Mouse (Mus musculus) spleen, postnatal 36 days (tissue): ENCODE results near the gene Smo.
"Not testable (repeated sequence)": the region's sequence is repeated elsewhere in the genome, so short reads cannot be mapped to it uniquely, and the experiment has no call there.

ENCODE experiments used
- DNase-seq, 2 experiments: peaks; one replicate each; pipeline ENCODE4 v3.0.0; 2022; ENCODE audit warnings: low spot score in 2 of 2, mixed read lengths in 1 of 2

Gene Smo

DNA sequence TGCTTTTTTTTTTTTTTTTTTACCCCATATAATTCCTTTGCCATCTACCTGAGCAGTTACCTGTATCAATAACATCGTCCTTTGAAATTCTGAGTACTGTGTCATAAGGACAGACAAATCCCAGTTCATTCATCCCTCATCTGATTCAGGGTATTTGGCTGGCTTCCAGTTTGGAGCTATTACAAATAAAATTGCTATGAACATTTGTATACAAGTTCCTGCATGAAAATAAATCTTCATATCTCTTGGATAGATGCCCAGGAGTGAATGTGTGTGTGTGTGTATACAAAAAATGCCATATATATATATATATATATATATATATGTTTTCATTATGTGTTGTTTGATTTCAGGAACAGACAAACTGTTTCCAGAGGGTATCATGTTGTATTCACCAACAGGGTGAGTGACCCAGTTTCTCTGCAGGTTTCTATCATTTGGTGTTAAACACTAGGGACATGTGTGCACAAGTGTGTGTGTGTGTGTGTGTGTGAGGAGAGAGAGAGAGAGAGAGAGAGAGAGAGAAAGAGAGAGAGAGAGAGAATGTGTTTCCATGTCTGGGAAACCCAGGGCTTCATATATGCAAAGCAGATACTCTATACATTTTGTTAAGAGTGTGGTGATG lies 8.6 kb upstream of the Smo start:
- no peak for DNase-seq

DNA sequence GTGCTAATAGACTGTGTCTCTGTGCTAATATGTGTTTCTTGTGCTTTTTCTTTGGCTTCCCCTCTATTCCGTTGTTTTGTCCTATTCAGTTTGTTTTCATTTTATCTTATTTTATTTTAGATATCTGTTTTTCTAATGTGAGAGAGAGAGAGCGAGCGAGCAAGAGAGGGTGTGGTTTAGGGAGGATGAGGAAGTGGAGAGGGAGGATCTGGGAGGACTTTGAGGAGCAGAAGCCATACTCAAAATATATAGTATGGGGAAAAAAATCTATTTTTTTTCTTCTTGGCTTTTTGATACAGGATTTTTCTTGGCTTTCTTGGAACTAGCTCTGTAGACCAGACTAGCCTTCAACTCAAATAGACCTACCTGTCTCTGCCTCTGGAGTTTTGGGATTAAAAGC lies 7.3 kb upstream of the Smo start:
- DNase-seq: no peak

DNA sequence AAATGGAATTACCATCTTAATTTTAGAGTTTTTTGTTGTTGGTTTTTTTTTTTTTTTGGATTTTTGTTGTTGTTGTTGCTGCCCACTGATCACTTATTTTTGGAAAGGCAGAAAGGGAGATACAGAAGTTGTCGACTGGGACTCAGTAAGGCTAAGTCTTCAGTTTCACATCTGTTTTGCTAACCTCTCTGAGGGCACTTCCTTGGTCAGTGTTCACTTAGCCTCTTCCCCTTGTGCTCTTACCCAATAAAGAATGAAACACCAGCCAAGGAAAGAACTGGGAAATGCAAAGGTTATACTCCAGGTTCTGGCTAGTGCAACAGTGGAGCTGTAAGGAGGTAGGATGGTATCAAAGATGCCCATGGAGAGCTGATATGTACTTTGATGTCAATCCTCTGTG lies 5.8 kb upstream of the Smo start:
- DNase-seq: no peak

DNA sequence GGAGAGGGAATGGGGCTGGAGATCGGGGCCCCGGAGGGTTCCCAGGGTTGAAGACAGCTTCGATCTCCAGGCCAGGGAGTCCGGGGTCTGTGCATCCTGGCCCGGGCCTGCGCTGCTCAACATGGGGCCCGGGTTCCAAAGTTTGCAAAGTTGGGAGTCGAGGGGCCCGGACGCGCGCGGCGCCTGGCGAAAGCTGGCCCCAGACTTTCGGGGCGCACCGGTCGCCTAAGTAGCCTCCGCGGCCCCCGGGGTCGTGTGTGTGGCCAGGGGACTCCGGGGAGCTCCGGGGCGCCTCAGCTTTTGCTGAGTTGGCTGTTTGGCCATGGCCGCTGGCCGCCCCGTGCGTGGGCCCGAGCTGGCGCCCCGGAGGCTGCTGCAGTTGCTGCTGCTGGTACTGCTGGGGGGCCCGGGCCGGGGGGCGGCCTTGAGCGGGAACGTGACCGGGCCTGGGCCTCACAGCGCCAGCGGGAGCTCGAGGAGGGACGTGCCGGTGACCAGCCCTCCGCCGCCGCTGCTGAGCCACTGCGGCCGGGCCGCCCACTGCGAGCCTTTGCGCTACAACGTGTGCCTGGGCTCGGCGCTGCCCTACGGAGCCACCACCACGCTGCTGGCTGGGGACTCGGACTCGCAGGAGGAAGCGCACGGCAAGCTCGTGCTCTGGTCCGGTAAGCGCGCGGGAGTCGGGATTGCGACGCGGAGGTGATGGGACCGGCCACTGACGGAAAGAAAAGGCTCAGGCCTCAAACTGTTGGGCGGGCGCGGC lies 567 bp downstream of the Smo start:
- no peak for DNase-seq

DNA sequence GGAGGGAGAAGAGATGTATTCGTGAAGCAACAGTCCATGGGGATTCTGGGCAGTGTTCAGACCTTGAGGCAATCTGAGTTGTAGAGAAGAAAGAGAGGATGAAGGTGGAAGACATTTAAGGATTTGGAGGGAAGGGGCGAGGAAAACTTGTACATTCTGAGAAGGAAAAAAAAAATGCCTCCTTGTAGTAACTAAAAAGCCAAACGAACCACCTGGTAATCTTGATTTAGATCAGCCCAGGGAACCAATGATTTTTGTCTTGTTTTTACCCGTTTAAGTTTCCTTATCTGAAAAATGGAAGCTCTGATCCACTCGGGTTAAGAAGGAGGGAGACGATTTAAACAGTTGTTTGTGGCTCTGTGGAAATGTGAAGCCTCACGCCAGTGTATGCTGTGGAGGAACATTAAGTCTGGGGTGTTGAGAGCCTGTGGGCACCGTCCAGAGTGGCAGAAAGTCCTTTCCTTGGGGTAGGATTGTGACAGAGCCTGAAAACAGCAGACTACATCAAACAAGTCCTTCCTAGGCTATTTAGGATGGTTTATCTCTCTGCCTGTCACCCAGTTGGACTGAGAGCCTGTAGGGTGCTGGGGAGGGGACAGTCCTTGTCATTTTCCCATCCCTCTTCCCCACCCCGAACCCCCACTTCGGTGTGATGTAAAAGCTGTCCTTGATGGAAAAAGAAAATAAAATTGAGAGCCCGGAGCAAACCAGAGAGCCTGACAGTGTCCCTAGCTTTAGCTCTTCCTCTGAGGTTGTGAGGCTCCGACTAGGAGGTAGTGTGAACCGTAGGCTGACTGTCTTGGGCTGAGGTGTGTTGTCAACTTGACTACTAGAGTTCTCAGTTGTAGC lies 1.5 kb downstream of the Smo start:
- no peak for DNase-seq

DNA sequence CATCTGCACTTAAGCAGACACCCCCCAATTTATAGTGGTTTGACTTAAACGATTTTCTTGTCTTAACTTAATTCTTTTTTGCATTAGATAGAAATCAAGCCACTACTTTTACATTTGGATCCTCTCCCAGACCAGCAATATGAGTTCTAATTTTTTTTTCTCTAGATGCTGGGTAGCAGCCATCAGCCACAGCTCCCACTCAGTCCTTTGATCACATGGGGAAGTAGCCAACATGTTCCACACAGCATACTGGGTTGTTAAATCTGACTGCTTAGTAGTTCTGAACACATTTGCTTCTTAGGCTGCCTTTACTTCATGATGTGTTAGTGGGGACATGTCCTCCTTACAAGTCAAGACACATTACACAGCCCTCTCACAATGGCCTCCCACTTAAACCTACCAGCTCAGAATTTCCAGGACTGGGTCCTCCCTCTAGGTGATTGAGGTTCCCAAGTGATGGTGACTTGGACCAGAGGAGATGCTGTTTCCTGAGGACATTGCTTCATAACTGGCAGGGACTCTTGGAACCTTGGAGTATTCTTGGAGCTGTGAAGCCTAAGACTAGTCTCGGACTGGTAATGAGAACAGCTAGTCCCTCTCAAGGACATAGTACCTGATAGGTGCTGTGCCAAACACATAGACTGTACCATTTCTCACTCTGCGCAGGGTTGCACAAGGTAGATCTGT lies 16.3 kb downstream of the Smo start:
- DNase-seq: no peak

DNA sequence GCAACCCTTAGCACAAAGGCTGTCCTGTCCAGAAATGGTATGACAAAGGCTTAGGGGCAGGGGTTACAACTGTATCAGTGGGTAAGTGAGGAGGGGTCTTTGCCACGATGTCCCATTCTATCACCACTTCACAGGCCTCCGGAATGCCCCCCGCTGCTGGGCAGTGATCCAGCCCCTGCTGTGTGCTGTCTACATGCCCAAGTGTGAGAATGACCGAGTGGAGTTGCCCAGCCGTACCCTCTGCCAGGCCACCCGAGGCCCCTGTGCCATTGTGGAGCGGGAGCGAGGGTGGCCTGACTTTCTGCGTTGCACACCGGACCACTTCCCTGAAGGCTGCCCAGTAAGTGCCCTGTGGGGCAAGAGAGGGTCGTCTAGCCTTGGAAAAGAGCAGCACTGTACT lies 18.0 kb downstream of the Smo start:
- DNase-seq: no peak

DNA sequence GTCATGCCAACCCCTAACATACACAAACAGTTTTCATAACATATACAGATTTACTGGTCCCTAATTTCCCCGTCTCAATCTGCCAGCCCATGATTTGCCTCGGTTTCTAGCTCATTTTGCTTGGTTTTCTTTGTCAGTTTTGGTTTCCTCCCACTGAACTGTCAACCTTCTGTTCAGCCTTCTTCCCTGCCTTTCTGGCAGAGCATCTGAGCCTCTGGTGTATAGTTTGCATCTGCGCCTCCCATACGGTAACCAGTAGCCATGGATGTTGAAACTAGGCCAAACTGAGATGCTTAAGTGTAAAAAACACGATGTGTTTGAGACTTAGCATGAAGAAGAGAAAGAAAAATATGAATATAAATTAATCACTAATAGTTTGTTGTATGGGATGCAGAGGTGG lies 20.7 kb downstream of the Smo start:
- no peak for DNase-seq

DNA sequence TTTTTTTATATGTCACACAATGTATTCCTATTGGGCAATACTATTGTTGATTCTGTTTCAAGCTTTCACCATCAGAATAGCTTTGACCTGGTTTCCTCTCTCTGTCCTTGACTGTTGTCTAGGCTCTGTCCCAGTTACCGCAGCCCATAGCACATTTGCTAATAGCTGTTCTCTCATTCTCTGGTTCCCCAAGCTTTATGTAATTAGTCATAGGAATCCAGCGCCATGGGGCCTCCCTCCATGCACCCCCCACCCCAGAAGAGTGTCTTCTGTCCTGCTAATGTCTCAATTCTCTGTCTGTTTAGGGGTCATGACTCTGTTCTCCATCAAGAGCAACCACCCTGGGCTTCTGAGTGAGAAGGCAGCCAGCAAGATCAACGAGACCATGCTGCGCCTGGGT lies 21.2 kb downstream of the Smo start:
- DNase-seq: no peak

DNA sequence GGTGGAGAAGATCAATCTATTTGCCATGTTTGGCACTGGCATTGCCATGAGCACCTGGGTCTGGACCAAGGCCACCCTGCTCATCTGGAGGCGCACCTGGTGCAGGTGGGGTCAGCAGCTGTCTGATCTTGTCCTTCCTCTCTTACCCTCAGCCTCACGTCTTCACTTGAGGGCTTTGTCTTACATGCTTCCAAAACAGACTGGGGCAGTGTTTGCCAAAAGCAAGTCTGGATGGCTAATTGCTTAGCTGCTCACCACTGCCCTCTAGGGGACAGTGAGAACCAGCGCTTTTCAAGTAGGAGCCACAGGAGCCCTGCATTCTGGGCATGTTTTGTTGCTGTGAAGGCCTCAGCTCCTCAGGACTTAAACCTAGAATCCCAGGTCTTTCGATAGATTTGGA lies 23.1 kb downstream of the Smo start:
- peak; percentile 32 to 54 for DNase-seq

DNA sequence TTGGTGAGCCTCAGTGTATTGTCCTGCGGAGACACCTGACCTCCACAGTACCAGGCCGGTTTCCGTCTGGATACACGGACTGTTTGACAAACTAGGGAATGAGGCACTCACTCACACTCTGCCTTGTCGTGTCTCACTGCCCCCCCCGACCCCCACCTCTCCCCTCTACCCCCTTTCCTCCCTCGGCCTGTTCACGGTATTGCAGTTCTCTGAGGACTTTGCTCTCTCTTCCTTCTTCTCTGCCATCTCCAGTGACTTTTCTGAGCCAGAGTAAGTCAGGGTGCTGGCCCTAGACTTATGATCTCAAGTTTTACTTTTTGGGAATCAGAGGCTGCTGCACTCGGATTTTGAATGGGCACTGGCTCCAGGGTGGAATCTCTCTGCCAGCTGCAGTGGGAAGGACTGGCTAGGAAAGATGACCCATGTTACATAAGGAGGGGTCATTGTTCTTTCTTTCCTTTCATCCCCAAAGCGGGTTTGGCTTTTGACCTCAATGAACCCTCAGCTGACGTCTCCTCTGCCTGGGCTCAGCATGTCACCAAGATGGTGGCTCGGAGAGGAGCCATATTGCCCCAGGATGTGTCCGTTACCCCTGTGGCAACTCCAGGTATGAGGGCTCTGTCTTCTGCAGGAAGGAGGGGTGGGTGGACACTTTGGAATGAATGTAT lies 23.8 kb downstream of the Smo start:
- no peak for DNase-seq

DNA sequence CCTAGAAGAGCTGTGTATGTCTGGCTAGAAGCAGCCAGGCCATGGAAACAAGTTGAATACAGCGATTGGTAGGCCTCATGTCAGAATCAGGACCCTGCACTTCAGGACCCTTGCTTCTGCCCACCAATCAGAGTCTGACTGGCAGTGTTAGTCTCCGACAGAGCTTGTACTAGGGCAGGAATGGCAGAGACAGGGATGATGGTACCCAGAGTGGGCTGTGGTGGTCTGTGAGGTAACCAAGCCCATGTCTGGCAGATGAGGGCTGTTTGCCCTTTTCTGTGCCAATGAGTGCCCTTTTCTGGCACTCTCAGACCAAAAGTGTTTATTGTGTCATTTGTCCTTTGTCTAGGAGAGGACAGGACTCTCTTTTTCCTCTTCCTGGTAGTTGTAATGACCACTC lies 25.1 kb downstream of the Smo start:
- not testable (repeated sequence) for DNase-seq

DNA sequence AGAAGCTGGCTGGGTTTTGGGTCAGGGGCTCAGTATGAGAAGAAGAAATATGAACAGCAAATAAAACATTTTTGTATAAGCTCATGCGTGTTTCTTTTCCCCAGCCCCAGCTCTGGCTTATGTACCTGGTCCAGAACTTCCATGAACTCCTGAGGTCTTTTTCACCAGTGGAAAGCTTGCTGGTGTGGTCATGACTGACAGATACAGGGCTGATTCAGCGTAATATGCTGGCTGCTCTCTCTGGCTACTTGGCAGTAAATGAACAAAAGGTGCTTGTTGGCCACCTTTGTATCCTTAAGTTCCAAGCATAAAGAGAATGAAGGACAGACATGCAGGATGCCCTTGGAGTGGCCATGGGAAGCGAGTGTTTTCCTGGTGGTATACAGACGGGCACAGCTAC lies 26.0 kb downstream of the Smo start:
- DNase-seq: no peak

DNA sequence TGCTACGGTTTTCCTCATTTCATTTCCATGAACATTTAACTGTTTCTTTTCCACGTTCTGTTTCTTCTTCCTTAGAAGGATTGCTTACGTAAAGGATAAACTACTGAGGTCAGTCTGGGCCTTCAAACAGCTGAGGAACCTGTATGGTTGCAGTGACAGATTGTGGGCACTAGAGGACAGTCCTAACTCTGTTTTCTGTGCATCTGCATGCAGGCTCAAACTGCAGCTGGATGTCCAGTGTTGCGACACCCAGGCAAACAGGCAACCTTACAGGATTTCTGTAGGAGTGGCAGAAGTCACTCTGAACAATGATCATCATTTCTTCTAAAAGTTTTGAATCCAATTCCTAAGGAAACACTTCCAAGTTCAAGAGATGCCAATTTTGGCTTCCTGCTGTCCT lies 27.2 kb downstream of the Smo start:
- peak in 1 of 2 experiments; percentile 13 for DNase-seq

DNA sequence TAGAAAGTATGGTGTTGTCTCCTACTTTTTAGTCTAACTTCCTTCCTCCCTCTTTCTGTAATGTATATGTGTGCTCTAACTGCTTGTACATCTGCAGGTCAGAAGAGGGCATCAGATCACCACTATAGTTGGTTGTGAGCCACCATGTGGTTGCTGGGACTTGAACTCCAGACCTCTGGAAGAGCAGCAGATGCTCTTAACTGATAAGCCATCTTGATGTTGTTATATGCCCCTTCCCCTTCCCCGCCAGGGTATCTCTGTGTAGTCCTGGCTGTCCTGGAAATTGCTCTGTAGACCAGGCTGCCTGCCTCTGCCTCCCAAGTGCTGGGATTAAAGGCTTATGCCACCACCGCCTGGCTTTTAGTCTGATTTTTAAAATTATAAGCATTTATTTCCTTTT lies 31.6 kb downstream of the Smo start:
- no peak for DNase-seq

DNA sequence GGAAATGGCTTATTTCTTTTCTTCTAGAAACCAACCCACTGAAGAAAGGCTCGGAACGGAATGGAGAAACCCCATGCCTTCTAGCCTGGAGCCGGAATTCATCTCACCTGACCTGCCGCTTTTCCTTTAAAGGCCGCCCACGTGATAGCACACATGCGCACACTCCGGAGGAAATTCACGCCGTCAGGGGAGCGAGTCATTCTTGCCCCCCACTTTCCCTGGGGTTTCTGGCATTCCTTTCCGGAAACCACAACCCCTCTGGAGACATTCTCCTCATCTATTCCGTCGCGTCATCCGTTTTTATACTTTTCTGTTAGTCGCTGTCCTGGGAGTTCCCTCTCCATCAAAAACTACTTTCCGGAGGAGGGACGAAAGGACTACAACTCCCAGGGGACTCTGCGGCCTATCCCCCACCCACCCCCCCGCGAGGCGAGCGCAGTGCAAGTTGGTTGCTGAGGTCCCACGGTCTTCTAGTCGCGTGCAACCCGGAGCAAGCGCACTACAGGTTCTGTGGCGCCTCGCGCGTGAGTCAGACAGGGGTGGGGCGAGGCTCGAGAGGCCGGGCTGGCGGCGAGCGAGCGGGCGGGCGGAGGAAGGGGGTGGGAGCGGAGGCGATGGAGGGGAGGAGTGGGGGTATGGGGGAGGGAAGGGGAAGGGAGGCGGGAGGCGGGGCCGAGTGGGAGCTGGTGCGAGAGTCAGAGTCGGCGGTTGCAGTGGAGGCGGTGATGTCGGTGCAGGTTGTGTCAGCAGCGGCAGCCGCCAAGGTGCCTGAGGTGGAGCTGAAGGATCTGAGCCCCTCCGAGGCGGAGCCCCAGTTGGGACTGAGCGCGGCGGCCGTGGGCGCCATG lies 32.7 kb downstream of the Smo start, which contains the start of gene Ahcyl2:
TSS of gene Ahcyl2 (plus strand) at position 199 of the 848 bp plus-strand sequence.
- DNase-seq: peak; percentile 97 to 98

DNA sequence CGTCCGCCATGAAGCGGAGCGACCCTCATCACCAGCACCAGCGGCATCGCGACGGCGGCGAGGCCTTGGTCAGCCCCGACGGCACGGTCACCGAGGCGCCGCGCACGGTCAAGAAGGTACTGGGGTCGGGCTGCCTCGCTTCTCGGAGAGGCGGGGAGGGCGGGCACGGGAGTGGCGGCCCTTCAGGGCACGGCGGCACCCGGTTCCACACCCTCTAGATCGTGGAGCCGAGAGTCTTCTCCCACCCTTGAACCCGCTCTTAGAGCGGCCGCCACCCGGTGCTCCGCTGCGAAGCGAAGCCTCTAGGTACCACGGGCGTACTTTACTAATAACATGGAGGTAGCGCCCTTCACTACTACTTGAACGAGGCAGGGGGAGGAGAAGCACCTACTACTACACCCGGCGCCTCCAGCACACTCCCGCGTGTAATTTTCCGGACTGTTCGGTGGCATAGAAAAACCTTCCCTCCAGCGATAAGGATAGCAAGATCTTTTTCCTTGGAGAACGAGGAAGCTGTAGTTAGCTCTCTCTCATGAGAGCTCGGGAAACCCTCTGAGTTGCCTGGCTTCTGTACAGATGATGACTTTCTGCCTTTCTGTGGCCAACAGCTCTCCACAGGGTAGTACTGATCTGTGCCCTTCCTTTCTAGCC lies 33.6 kb downstream of the Smo start:
- DNase-seq: peak; percentile 31 to 45

DNA sequence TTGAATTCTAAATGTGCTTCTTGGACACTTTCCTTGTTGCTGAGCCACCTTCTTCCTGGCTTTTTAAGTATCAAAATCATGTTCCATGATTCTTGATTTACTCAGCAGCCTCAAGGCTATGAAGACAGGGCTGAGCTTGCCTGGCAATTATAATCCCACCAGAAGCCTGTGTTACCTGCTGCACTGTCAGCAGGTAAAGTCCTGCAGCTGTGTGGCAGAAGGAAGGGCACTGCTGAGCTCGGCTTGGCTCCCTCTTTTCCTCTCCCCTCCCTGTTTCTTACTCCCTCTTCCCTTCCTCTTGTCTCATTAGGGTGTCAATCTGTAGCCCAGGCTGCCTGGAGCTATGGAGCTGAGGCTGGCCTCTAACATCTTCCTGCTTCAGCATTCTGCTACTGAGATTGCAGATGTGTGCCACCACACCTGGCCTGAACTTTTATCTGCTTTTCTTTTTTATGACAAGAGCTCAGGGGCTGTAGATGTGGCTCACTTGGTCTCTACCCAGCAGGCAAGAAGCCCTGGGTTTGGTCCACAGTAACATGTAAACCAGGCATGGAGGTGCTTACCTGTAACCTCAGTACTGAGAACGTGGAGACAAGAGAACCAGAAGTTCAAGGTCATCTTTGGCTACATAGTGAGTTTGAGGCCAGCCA lies 35.5 kb downstream of the Smo start:
- no peak for DNase-seq

DNA sequence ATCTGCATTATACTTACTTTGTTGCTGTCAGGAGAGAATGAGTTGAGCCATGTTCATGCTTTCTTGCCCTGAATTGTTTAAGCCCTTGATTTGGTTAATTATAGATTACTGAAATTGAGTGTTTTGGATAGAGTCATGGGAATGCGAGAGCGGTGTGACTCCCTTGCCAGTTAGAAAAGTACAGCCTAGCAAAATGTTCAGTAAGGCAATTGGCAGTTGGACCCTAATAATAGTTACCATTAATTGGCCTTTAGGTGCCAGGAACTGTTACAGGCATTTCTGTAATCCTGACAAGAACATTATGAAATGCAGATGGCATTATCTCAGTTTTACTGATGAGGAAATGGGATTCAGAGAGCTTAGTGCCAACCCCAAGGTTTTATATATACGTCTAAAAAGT lies 36.9 kb downstream of the Smo start:
- no peak for DNase-seq

DNA sequence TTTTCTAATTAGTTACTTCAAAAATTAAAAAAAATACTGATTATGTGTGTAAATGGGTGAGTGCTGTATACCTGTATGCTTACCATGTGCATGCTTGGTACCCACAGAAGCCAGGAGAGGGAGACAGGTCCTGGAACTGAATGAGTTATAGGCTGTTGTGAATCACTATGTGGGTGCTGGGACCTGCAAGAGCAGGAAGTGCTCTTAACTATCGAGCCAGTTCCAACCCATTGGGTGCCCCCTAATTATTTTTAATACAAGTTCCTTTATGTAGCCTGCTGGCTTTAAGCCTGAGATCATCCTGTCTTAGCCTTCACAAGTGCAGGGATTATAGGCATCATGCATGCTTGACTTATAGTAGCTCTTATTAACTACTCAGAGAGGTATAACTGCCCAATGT lies 38.9 kb downstream of the Smo start:
- no peak for DNase-seq
